Mouse (Mus musculus): ENCODE measurements around the gene Spata31.

The Spata31 gene

DNA sequence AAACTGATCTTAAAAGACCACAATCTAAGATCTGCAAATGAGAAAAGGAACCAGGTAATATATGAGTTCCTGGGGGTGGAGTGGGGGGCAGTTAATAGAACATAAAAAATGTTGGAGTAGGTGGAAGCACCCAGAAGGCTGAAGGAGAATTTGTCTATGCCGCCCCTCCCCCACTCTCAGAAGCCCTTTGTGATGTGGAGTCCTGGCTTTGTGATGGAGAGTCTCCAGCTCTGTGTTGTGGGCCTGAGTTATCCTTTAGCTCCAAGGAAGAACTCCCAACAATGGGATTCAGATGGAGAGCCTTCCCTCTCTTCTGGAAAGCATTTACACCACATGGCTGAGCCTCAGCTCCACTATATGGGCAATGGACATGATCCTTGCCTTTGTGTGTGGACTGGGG lies at the start of gene Spata31:
Gene Spata31 (plus strand): TSS at position 216 of the 400 bp plus-strand sequence.
- DNase-seq (ENCODE audit: low read depth, low spot score) = no peak

DNA sequence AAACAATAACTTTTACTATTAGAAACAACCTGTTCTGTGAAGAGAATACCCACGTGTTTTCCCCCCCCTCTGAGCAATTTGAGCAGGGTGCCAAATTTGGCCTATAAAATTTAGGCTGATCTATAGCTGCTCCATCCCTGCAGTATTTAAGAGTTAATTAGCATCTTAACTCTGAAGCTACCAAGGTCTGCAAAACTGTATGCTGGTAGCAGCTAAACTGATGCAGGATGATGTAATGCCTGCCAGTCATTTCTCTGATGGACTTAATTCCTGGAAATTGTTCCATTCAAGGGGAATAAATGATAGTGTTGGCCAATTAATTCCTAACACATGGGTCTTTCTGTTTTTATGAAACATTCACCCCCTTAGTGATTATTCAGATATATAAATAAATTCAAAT lies 14.1 kb upstream of the Spata31 start:
- DNase-seq (ENCODE audit: low read depth, low spot score) = no peak

DNA sequence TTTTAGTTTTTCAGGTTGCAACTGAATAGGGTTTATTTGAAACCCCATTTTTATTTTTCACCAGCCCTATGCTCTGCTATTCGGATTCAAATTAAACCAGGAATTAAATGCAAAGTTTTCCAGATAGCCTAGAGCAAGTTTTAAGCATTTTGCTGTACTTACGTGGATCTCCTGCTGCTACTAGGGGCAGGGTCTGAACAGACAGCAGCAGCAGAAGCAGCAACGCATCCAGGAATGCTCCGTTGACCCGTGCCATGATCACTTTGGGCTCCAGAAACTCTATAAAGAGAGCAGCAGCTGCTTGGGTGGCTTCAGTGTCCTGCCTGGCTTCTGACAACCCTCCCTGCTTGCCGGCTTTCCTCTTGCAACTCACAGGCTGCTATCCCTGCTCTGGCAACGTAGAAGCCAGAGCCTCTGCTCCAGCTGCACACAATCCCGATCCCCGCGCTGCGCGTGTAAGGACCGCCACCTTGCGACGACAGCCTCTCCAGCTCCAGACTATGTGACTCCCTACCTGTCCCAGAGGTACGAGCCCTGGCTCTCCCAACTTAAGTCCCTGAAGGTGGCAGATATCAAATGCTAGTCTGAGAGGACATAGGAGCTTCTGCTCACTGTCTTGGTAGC lies 13.5 kb upstream of the Spata31 start, which contains the start of gene Cntnap3:
Gene Cntnap3 (minus strand): TSS at position 371 of the 624 bp plus-strand sequence.
- DNase-seq (ENCODE audit: low read depth, low spot score) = no peak
